Mouse (Mus musculus) cerebellum, adult 2 months (tissue): ENCODE data around the gene Lrrc42.

Experiments used
- CTCF ChIP-seq: fragments of 200-500 bp; IDR thresholded peaks from 2 replicates; pipeline ENCODE4 v1.5.1; 2011; ENCODE audit warnings: low read depth, mild to moderate bottlenecking, control low read depth, low read length, moderate library complexity, borderline replicate concordance; ENCODE audit not compliant: insufficient read depth
- POLR2A ChIP-seq: fragments of 200-500 bp; IDR thresholded peaks from 2 replicates; pipeline ENCODE4 v1.6.1; 2011; ENCODE audit warnings: low read length, control low read depth, borderline replicate concordance; ENCODE audit not compliant: insufficient read depth

DNA sequence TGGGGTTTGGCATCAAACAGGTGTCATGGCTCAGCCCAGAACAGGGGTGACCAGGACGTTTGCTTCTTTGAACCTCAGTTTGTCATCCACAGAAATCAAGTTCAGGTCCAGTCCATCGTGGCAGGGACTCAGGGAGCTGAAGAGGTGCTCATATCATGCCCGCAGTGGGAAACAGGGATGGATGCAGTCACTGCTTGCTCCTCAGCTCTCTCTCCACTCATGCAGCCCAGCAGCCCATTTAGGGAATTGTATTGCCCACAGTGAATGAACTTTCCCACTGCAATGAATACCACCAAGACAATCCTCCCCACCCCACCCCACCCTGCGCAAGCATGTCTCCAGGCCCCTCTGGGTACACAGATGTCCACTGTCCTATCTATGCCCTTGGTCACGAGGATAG is 41.4 kb downstream of the Lrrc42 start:
- no peak for TF ChIP-seq CTCF
- TF ChIP-seq POLR2A = no peak
